Mouse (Mus musculus): ENCODE measurements at regions not wholly inside any gene's neighbourhood (a gene's known extent, or its start where the extent isn't known, plus 50 kb on each side); places are given as distances from the start of the nearest gene placed in this dataset.

GRCm38 (mm10) chr4:119018573-119018972 lies 57.2 kb downstream of the Lao1 start:
- no peak for DNase-seq (ENCODE audit: low spot score)

DNA sequence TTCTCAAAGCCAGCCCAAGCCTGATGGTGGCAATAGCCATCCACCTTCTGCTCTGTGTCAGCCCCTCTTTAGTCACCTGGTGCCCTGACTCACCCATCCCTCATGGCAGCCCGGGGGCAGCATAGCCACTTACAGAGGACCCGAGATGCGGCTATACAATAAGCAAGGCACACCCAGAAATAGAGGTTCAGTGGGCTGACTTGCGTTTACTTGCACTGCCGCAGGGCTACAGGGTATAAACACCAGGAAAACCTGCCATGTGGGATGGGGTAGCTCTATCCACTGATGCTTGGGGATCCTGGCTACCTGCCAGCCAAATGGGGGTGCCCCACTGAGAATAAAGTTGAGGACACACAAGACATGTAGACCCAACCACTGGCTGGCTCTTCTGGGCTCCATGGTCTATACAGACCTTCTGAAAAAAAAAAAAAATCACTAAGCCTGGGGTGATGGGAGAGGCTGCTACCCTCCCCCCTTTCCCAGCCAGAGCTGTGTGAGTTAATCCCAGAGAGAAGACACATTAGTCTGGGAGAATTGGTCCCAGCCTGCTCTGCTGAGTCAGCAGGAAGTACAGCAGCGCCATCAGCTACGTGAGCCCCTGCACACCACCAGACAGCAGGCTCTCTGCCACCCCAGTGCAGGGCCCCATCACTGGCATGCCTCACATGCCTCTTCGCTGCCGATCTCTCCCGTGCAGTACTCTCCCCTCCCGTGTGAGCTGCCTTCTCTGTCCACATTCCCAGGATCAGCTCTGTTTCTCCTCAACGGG lies 57.8 kb downstream of the Lao1 start:
- DNase-seq (ENCODE audit: low spot score): no peak

- no peak for DNase-seq (ENCODE audit: low spot score)
These were observed 61.0 kb downstream of the Lao1 start for GRCm38 (mm10) chr4:119022338-119022737.

- DNase-seq (ENCODE audit: low spot score): no peak
These were observed 65.0 kb downstream of the Lao1 start for GRCm38 (mm10) chr4:119026237-119026861.

GRCm38 (mm10) chr4:119028208-119028821 lies 66.9 kb downstream of the Lao1 start:
- DNase-seq (ENCODE audit: low spot score): peak; percentile 15

GRCm38 (mm10) chr4:119029091-119029490 lies 67.7 kb downstream of the Lao1 start:
- no peak for DNase-seq (ENCODE audit: low spot score)

DNA sequence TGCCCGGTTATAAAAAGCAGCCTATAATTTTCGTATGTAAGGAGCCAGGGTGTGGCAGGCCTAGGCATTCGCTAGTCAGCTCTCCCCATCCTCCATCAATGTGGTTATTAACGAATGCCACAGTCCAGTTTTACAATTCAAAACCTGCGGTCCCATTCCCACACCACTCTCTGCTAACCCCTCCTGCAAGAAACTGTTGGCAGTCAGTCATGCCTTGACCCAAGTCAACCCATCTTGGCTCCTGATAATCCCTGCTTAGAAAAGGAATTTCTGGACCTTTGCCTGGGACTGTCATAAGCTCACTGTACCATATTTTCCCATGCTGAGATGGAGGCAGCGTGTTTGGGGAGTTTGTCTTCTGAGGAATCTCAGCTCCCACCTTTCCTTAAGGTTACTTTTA lies 68.4 kb downstream of the Lao1 start:
- DNase-seq (ENCODE audit: low spot score): no peak

DNA sequence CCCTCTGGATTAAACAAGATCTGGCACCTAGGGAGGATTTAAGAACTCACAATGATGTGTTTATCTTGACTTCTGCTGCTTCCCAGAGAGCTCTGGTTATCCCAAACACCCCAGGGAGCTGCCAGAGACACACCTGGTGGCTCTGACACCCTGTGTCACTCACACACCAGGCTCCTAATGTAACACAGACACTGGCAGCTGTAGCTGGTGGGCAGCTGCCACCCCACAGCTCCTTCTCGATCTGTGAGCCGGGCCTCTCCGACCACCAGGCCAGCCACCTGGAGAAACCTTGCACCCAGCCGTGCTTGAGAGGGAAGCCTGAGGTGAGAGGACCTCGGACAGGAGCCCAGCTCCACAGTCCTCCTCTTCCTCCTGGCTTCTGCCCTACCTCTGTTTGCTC lies 69.5 kb downstream of the Lao1 start:
- DNase-seq (ENCODE audit: low spot score): no peak

- DNase-seq (ENCODE audit: low spot score): no peak
These were observed 71.6 kb downstream of the Lao1 start for GRCm38 (mm10) chr4:119033006-119033405.

GRCm38 (mm10) chr4:119036582-119036981 lies 71.9 kb upstream of the Slc2a1 start:
- no peak for DNase-seq (ENCODE audit: low spot score)

DNA sequence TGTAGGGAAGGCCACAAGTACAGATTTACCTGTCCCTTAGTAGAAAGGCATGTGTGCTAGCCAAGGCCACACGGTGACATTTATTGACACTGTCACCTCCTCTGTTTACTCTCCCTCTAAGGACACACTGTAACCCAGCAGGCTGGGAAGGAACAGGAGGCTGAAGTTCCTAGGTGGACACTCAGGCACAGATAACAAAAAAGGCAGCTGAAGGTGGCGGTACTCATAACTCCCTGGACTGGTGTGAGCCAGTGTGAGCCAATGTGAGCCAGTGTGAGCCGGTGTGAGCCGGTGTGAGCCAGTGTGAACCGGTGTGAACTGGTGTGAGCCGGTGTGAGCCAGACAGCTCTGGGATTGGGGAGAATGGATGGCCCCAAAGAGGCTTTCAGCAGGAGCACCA lies 68.5 kb upstream of the Slc2a1 start:
- DNase-seq (ENCODE audit: low spot score): no peak

- no peak for DNase-seq (ENCODE audit: low spot score)
These were observed 66.9 kb upstream of the Slc2a1 start for GRCm38 (mm10) chr4:119041616-119042015.

DNA sequence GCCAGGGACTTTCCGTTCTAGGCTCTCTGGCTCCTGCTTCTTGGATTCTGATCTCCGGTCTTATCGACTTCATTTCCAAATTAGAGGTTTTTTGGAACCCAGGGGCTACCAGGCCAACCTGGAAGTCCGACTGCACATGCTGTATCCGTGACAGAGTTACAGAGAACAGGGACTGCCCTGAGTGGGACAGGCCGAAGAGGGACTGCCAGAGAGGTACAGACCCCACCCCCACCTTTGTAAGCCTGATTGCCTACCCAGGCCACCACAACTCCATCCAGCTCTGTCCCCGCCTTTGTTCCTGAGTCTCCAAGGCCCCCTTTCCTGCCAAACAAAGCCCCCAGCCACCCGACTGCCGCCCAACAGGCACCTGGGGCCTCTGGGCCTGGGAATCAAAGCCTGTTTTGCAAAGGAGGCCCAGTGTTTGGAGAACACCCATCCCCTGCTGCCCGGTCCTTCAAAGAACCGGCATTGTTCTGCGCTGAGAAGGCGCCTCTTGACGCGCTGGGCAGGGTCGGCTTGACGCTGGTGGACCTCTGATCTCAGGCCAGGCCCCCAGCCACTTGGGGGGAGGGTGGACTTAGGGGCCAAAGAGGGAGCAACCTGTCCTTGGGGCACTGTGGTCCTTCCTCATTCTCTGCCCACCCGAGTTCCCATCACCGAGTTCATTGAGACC lies 64.4 kb upstream of the Slc2a1 start:
- no peak for DNase-seq (ENCODE audit: low spot score)

GRCm38 (mm10) chr4:119044836-119045235 lies 63.7 kb upstream of the Slc2a1 start:
- no peak for DNase-seq (ENCODE audit: low spot score)

GRCm38 (mm10) chr4:119050867-119051353 lies 57.6 kb upstream of the Slc2a1 start:
- no peak for DNase-seq (ENCODE audit: low spot score)

DNA sequence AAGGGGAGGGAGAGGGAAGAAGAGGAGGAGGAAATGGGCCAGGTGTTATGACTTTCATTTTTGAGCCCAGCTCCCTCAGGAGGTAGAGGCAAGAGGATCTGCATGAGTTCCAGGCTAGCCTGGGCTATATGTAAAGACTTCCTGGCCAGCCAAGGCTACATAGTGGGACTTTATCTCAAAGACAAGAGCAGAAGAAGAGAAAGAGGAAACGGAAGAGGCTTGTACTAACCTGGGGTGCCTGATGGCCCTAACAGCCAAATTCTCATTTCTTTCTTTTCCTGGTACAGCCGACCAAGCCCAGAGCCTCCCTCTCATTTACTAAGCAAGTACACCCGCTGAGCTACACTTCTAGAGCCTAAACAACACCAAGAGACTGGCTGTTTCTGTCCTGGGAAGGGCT lies 56.0 kb upstream of the Slc2a1 start:
- no peak for DNase-seq (ENCODE audit: low spot score)

- no peak for DNase-seq (ENCODE audit: low spot score)
These were observed 55.3 kb upstream of the Slc2a1 start for GRCm38 (mm10) chr4:119053241-119053640.

- DNase-seq (ENCODE audit: low spot score): no peak
These were observed 54.8 kb upstream of the Slc2a1 start for GRCm38 (mm10) chr4:119053680-119054079.

- DNase-seq (ENCODE audit: low spot score): no peak
These were observed 54.4 kb upstream of the Slc2a1 start for GRCm38 (mm10) chr4:119054129-119054528.

GRCm38 (mm10) chr4:119057191-119057590 lies 51.3 kb upstream of the Slc2a1 start:
- no peak for DNase-seq (ENCODE audit: low spot score)

- DNase-seq (ENCODE audit: low spot score): no peak
These were observed 50.7 kb upstream of the Slc2a1 start for GRCm38 (mm10) chr4:119057826-119058225.
